In genomic region chr7:101970821-101971461, GRCm38 (mm10) we compare ENCODE assay signal across 7 mouse cellular contexts. TPM values are rescaled to one million over a fixed set of nuclear protein-coding genes. Genes with fewer than 3 reads are reported as not detected.
DNase-seq lines count a peak whose midpoint lies in the region; ATAC-seq lines count a peak whose summit lies in the region.

No protein-coding gene starts in this region.

- peak overlapping the region; percentile 78 for H3K4me3 ChIP-seq in embryonic facial prominence, embryonic 12.5 days
- H3K4me3 ChIP-seq in limb, embryonic 11.5 days (ENCODE audit: low read depth, low read length) = peak overlapping the region; percentile 79
- peak overlapping the region; percentile 79 for H3K4me3 ChIP-seq in midbrain, embryonic 13.5 days (replicated peaks)

- H3K9ac ChIP-seq in embryonic facial prominence, embryonic 12.5 days = peak overlapping the region; percentile 89
- peak overlapping the region; percentile 92 for H3K9ac ChIP-seq in limb, embryonic 11.5 days (ENCODE audit: low read length)
- peak overlapping the region; percentile 96 for H3K9ac ChIP-seq in midbrain, embryonic 13.5 days (replicated peaks)

- peak overlapping the region; percentile 82 for H3K4me2 ChIP-seq in embryonic facial prominence, embryonic 12.5 days (replicated peaks)
- H3K4me2 ChIP-seq in limb, embryonic 11.5 days (ENCODE audit: low read depth, severe bottlenecking) = peak overlapping the region; percentile 71
- H3K4me2 ChIP-seq in midbrain, embryonic 13.5 days (replicated peaks) = peak overlapping the region; percentile 64

- H3K9me3 ChIP-seq in embryonic facial prominence, embryonic 12.5 days = no peaks in the 10 kb centered on the region
- H3K9me3 ChIP-seq in limb, embryonic 11.5 days (ENCODE audit: control insufficient read depth, low read length) = no peaks in the 10 kb centered on the region
- no peaks in the 10 kb centered on the region for H3K9me3 ChIP-seq in midbrain, embryonic 13.5 days

- no peaks in the 10 kb centered on the region for H3K36me3 ChIP-seq in embryonic facial prominence, embryonic 12.5 days
- H3K36me3 ChIP-seq in limb, embryonic 11.5 days (ENCODE audit: control insufficient read depth, insufficient read depth, low read length) = no peaks in the 10 kb centered on the region
- H3K36me3 ChIP-seq in midbrain, embryonic 13.5 days = peaks cover under 1% of the 10 kb centered on the region

- no peaks in the 10 kb centered on the region for H3K27me3 ChIP-seq in embryonic facial prominence, embryonic 12.5 days
- no peaks in the 10 kb centered on the region for H3K27me3 ChIP-seq in limb, embryonic 11.5 days (ENCODE audit: control insufficient read depth, insufficient read depth, low read length)
- H3K27me3 ChIP-seq in midbrain, embryonic 13.5 days = no peaks in the 10 kb centered on the region

- peak overlapping the region; percentile 100 for H3K27ac ChIP-seq in embryonic facial prominence, embryonic 12.5 days
- peak overlapping the region; percentile 100 for H3K27ac ChIP-seq in limb, embryonic 11.5 days (replicated peaks; ENCODE audit: low read depth, low read length)
- H3K27ac ChIP-seq in midbrain, embryonic 13.5 days = peak overlapping the region; percentile 100

- peaks cover 47% of the 10 kb centered on the region for H3K4me1 ChIP-seq in embryonic facial prominence, embryonic 12.5 days
- H3K4me1 ChIP-seq in limb, embryonic 11.5 days (ENCODE audit: control insufficient read depth, insufficient read depth, low read length) = peaks cover 32% of the 10 kb centered on the region
- H3K4me1 ChIP-seq in midbrain, embryonic 13.5 days (replicated peaks) = peaks cover 50% of the 10 kb centered on the region

- 1% methylated on average over 19 of the region's 19 CpGs for WGBS in embryonic facial prominence, embryonic 12.5 days
- 10% methylated on average over 19 of the region's 19 CpGs for WGBS in limb, embryonic 11.5 days
- WGBS in midbrain, embryonic 13.5 days = 3% methylated on average over 19 of the region's 19 CpGs

- DNase-seq in adrenal gland, postnatal 25 days = peak; percentile 70
- DNase-seq in heart, adult 11 months = peak; percentile 98
- peak; percentile 84 for DNase-seq in kidney, adult 18-20 months
- DNase-seq in limb, embryonic 11.5 days (ENCODE audit: low spot score) = peak; percentile 73
- DNase-seq in spleen, adult 12 weeks (ENCODE audit: low spot score) = peak; percentile 48

- peak; percentile 54 for ATAC-seq in embryonic facial prominence, embryonic 12.5 days (ENCODE audit: insufficient number of reproducible peaks, insufficient read depth, low FRiP score, low TSS enrichment)
- ATAC-seq in limb, embryonic 11.5 days (ENCODE audit: insufficient number of reproducible peaks, low FRiP score, low TSS enrichment, low read depth) = peak; percentile 32; the same call in 1 of the 2 replicates
- peak; percentile 71 for ATAC-seq in midbrain, embryonic 13.5 days

RNA-seq across cellular contexts. Expression of gene Numa1, which starts 37.0 kb away (rescaled TPM):
- 168 and 210 TPM in 2 replicates for total RNA-seq in adrenal gland, postnatal 25 days (2021)
- 115 and 119 TPM in 2 replicates for polyA plus RNA-seq in embryonic facial prominence, embryonic 12.5 days (2016; fragmentation: Nextera tagmentation; extraction: Ambion mirVana)
- polyA plus RNA-seq in limb, embryonic 11.5 days (2014; fragmentation: Nextera tagmentation; extraction: Ambion mirVana) = 130 and 140 TPM in 2 replicates
- polyA plus RNA-seq in midbrain, embryonic 13.5 days (2015; fragmentation: Nextera tagmentation; extraction: Ambion mirVana) = 63.0 and 70.7 TPM in 2 replicates

RNA-seq across cellular contexts. Expression of gene Lrrc51, which starts 37.2 kb away (rescaled TPM):
- 13.3 and 17.2 TPM in 2 replicates for total RNA-seq in adrenal gland, postnatal 25 days (2021)
- polyA plus RNA-seq in embryonic facial prominence, embryonic 12.5 days (2016; fragmentation: Nextera tagmentation; extraction: Ambion mirVana) = 8.8 and 9.8 TPM in 2 replicates
- polyA plus RNA-seq in limb, embryonic 11.5 days (2014; fragmentation: Nextera tagmentation; extraction: Ambion mirVana) = 13.2 TPM in 2 replicates
- 9.6 and 10.6 TPM in 2 replicates for polyA plus RNA-seq in midbrain, embryonic 13.5 days (2015; fragmentation: Nextera tagmentation; extraction: Ambion mirVana)

RNA-seq across cellular contexts. Expression of gene Il18bp, which starts 47.5 kb away (rescaled TPM):
- total RNA-seq in adrenal gland, postnatal 25 days (2021) = 7.4 and 8.9 TPM in 2 replicates
- polyA plus RNA-seq in embryonic facial prominence, embryonic 12.5 days (2016; fragmentation: Nextera tagmentation; extraction: Ambion mirVana) = 3.6 and 3.8 TPM in 2 replicates
- polyA plus RNA-seq in limb, embryonic 11.5 days (2014; fragmentation: Nextera tagmentation; extraction: Ambion mirVana) = 3.1 and 3.9 TPM in 2 replicates
- 4.1 and 5.6 TPM in 2 replicates for polyA plus RNA-seq in midbrain, embryonic 13.5 days (2015; fragmentation: Nextera tagmentation; extraction: Ambion mirVana)

Comparison
In these comparisons a context has a peak if more than half of its experiments do, and no peak if none do; other contexts are left out.
1. Peak in every context shown above with its lines: DNase-seq, ATAC-seq, H3K4me3 ChIP-seq and H3K27ac ChIP-seq.
2. DNase-seq: peak in every context shown above with its lines; median percentile 98 in heart, adult 11 months; 84 in kidney, adult 18-20 months; 73 in limb, embryonic 11.5 days; 70 in adrenal gland, postnatal 25 days; 48 in spleen, adult 12 weeks.